Mouse (Mus musculus) embryonic fibroblast, embryonic 13.5 days (primary cell): ENCODE data around the gene Rln1.

Source experiments
- CTCF ChIP-seq: IDR thresholded peaks from 2 replicates; pipeline ENCODE4 v1.5.1; 2011; ENCODE audit warnings: mild to moderate bottlenecking, control low read depth, low read length, moderate library complexity, borderline replicate concordance; ENCODE audit not compliant: insufficient read depth
- POLR2A ChIP-seq: IDR thresholded peaks from 2 replicates; pipeline ENCODE4 v1.6.1; 2011; ENCODE audit warnings: low read depth, mild to moderate bottlenecking, control low read depth, low read length, moderate library complexity

DNA sequence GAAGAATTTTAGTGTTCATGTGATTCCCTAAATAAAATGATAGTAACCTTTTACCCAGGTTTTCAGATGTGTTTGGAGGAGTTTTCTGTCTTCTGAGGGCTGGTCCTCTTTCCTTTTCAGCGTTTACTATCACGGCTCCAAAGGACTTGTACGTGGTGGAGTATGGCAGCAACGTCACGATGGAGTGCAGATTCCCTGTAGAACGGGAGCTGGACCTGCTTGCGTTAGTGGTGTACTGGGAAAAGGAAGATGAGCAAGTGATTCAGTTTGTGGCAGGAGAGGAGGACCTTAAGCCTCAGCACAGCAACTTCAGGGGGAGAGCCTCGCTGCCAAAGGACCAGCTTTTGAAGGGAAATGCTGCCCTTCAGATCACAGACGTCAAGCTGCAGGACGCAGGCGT, 39.0 kb upstream of the Rln1 start:
- TF ChIP-seq CTCF (no peak), POLR2A (no peak)
